Mouse (Mus musculus) lung, adult 2 months (tissue): Measurements from ENCODE around the gene Gm12845. TPM values are rescaled to one million over a fixed set of nuclear protein-coding genes. Genes with fewer than 3 reads are reported as not detected.
"Not testable (repeated sequence)": the region's sequence is repeated elsewhere in the genome, so short reads cannot be mapped to it uniquely, and the experiment has no call there.

Source experiments
- DNase-seq: peaks from one replicate; pipeline ENCODE4 v3.0.0; 2022
- H3K4me1 ChIP-seq: fragments of 200-500 bp; 2 replicates; pipeline ENCODE4 v1.6.1; 2011; ENCODE audit warnings: low read length; ENCODE audit not compliant: control insufficient read depth, insufficient read depth
- H3K4me3 ChIP-seq: fragments of 200-500 bp; replicated peaks from 2 replicates; pipeline ENCODE3; 2011; ENCODE audit warnings: low read depth, mild to moderate bottlenecking, control low read depth, low read length; ENCODE audit errors: extremely low read depth
- CTCF ChIP-seq: fragments of 200-500 bp; IDR thresholded peaks from 2 replicates; pipeline ENCODE4 v1.5.1; 2011; ENCODE audit warnings: mild to moderate bottlenecking, low read length, control low read depth; ENCODE audit not compliant: insufficient read depth
- POLR2A ChIP-seq: fragments of 200-500 bp; IDR thresholded peaks from 2 replicates; pipeline ENCODE4 v1.6.1; 2011; ENCODE audit warnings: low read depth, mild to moderate bottlenecking, control low read depth, low read length, borderline replicate concordance; ENCODE audit errors: extremely low read depth
- WGBS: fragments of 180-500 bp; shearing (Covaris S2); methylation state at CpG from one replicate; pipeline ENCODE4 v1.1.7; 2018; 5-methylcytosine and 5-hydroxymethylcytosine counted together
- polyA plus RNA-seq: library from polyadenylated mRNA; depleted of rRNA; stranded (reverse); fragments of >200 nt; gene quantifications from 2 replicates; pipeline ENCODE4 v1.2.3, GENCODE M21; 2012; rRNA removed

The Gm12845 gene
- polyA plus RNA-seq, 1 experiment, result not detected

DNA sequence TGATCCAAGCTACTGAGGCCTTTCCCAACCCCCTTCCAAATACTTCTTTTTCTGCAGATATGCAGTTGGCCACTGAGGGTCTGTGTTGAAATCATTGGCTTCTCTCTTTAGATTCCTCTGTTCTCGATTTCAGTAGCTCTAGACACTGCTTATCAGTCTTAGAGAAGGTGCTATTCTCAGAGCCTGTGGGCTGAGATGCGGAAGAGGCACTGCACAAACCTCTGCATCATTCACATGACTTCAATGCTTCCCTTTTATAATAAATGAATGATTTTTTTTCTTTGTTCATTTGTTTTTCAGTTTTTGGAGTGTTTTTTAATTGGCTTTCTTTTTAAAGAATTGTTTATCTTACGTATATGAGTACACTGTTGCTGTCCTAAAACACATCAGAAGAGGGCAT is 11.9 kb upstream of the Gm12845 start:
- TF ChIP-seq CTCF (no peak), POLR2A (no peak)
- no peak for DNase-seq
- Histone ChIP-seq H3K4me1 (no peaks in the 10 kb centered on the region), H3K4me3 (no peak overlapping the region)
- WGBS, result 67% methylated on average over 3 of the region's 3 CpGs

DNA sequence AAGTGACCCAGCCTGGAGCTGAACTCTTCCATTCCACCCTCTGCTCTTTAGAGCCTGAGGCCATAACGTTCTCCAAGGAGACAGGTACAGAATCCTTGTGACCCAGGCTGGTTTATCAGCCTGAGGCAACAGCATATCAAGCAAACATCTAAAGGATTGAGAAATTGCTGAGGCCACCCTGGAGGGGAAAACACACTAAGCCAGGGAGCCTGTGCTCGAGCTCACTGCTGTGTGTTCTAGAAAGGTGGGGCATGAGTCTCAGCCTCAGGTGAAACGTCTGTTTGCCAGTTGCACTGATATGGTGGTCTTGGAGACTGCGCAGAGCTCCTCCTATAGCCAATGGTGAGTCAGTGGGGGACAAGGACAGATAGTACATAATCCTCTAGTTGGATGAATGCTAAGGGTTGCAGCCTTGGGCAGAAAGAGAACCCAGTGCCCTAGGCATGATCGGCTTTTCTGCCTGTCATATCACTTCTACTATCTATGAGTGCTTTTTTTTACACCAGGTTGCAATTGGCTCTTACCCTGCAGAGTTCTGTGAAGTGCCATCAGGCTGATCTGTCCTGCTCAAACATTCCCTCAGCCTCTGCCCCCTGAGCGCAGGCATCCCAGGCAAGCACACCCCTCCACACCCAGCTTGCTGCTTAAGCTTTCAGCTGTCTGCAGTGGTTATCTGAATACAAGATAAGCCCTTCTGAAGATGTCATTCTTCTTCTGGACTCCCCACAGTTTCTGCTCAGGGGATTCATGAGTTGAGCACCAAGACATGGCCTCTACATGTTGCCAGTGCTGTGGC is 10.7 kb upstream of the Gm12845 start:
- TF ChIP-seq POLR2A (no peak), CTCF (no peak)
- Histone ChIP-seq H3K4me3 (no peak overlapping the region), H3K4me1 (no peaks in the 10 kb centered on the region)
- 66% methylated on average over 6 of the region's 6 CpGs for WGBS
- no peak for DNase-seq

DNA sequence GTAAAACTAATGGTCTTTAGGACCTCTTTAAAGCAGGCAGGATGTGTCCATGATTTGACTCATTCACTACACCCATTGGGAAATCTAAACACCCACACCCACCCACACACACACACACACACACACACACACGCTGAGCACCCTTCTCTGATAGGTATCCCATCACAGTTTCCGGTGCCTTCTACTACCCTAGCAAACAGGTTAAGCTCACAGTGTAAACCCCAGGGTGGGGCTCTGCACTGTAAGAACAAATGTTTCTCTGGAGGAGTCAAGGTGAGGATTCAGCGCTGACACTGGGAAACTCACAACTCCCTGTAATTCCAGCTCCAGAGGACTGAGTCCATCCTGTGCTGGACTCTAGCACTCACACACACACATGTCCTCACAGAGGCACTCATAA is 7.7 kb downstream of the Gm12845 start:
- no peak for TF ChIP-seq CTCF
- TF ChIP-seq POLR2A, result no peak

DNA sequence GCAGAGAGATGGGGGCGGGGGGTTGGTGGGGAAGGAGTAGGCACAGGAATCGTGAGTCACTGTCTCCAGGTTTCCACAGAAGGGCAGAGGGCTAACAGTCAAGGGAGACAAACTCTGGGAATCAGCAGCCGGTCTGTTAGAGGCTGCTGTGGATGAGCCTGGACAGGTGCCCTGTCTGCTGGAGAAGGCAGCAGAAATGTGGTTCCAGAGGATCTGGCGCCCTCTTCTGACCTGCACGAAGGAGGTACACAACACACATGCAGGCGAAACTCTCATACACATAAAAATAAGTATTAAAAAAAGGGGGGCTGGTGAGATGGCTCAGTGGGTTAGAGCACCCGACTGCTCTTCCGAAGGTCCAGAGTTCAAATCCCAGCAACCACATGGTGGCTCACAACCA is 13.3 kb downstream of the Gm12845 start:
- DNase-seq, result no peak
- TF ChIP-seq POLR2A, result no peak
- peak; percentile 49; the same call in 1 of the 2 replicates for TF ChIP-seq CTCF
- Histone ChIP-seq H3K4me1 (no peaks in the 10 kb centered on the region), H3K4me3 (no peak overlapping the region)
- WGBS, result 56% methylated on average over 8 of the region's 8 CpGs

More for the DNA sequence above, 7.7 kb downstream of the Gm12845 start:
- DNase-seq, result no peak
- WGBS, result 66% methylated on average over 3 of the region's 3 CpGs
- Histone ChIP-seq H3K4me1 (no peaks in the 10 kb centered on the region), H3K4me3 (no peak overlapping the region)

DNA sequence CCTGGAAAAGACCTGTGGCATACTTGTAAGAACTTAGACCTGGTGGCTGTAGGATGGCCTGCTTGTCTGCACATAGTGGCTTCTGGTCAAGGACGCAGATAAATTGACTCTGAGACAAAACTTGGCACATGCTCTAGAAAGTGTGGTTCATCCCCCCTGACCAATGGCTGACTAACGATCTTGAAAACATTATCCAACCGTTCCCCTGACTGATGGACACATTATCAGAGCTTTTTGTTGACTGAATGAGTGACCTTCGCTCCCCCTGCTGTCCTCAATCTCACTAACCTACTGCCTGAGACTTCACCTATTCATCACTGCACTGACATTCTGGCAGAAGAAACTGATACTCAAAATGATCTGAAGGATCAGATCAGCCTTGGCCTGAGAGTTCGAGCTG is 28.3 kb downstream of the Gm12845 start:
- not testable (repeated sequence) for H3K4me1 ChIP-seq, DNase-seq, H3K4me3 ChIP-seq
- 44% methylated on average over 5 of the region's 5 CpGs for WGBS

DNA sequence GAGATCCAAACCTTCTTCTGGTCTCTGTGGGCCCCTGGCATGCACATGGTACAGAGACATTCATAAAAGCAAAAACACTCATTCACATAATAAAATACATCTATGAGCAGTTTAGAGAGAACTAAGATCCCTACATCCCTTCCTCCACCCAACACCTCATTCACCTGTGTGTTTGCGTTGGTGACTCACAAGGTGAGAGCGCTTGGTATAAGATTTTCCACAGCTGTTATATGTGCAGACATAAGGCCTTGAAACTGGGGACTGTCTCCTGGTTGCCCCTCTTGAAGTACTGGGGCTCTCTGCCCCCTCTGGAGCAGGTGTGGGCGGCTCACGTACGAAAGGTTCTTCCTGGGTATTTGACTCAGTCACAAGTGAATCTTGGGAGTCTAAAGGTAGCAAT is 35.9 kb downstream of the Gm12845 start:
- TF ChIP-seq POLR2A (no peak), CTCF (no peak)
- WGBS, result 87% methylated on average over 5 of the region's 5 CpGs
- DNase-seq, result no peak
- H3K4me3 ChIP-seq, result no peak overlapping the region
- no peaks in the 10 kb centered on the region for H3K4me1 ChIP-seq

DNA sequence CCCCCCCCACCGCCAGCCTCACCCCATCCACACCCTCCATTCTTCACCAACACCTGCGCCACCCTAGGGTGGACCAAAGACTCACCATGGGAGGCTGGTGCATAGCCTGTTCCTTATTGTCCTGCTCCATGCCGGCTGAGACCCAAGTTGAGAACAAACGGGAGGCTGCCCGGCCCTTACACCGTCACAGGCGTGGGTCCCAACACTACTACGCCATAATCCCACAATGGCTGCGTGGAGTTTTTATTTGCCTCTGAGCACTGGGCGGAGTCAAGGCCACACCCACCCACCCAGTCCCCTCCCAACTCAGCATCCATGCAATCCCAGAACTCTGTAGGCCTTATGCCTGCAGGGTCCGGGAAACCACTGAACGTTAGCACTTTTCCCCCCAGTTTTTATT is 41.2 kb downstream of the Gm12845 start, which contains the start of gene Klf17:
TSS of gene Klf17 (minus strand) at position 233 of the 400 bp plus-strand sequence.
- Histone ChIP-seq H3K4me1 (no peaks in the 10 kb centered on the region), H3K4me3 (no peak within 1 kb of the TSS)
- 76% methylated on average over 12 of the region's 12 CpGs for WGBS
- no peak for DNase-seq
- TF ChIP-seq CTCF (no peak), POLR2A (no peak)

DNA sequence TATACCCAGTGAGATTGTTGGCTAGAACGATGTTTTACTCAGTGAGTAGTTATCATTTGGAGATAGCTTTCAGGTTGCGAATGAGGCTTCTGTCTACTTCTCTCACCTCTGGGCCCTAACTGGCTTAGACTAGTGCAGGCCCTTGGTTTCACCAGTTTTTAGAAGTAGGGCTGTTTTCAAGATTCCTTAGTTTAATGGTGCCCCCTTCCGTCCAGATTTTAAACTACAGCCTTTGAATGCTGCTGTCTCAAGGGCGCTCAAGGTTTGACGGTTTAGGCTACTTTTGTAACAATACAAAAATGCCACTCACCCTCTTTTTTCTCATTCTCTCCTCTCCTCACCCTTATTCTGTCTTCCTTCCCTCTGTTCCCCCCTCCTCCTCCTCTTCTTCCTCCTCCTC is 46.7 kb downstream of the Gm12845 start:
- Histone ChIP-seq H3K4me1 (no peaks in the 10 kb centered on the region), H3K4me3 (no peak overlapping the region)
- TF ChIP-seq CTCF (no peak), POLR2A (no peak)
- peak; percentile 51 for DNase-seq
- 22% methylated on average over 5 of the region's 5 CpGs for WGBS

DNA sequence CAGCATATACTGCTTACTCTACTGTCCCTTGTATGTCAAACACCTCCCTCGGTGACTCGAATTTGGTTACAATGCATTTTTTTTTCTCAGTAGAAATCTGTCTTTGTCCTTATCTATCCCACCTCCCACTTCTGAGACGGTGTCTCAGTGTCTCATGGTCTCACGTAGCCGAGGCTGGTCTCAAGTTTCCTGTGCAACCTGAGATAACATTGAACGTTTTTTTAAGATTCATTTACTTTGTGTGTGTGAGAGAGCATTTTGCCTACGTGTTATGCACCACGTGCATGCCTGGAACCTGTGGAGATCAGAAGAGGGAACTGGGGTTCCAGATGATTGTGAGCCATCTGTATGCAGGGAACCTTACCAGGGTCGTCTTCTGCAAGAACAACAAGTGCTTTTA is 48.7 kb downstream of the Gm12845 start:
- H3K4me1 ChIP-seq, result no peaks in the 10 kb centered on the region
- H3K4me3 ChIP-seq, result no peak overlapping the region
- DNase-seq, result no peak
- WGBS, result 25% methylated on average over 9 of the region's 9 CpGs
- TF ChIP-seq POLR2A (no peak), CTCF (no peak)

Other genes with a start within 250 kb of the Gm12845 start
- 73.8 and 108 TPM in 2 replicates for gene Rnf220, start 227.4 kb upstream of the Gm12845 start, polyA plus RNA-seq
- gene Eri3, start 174.0 kb upstream of the Gm12845 start, polyA plus RNA-seq, result 74.3 and 82.4 TPM in 2 replicates
- 18.8 and 23.5 TPM in 2 replicates for gene Dmap1, start 42.1 kb upstream of the Gm12845 start, polyA plus RNA-seq
- not detected in 2 replicates for gene Klf17, start 41.2 kb downstream of the Gm12845 start, polyA plus RNA-seq
- 77.6 and 84.6 TPM in 2 replicates for gene Slc6a9, start 110.1 kb downstream of the Gm12845 start, polyA plus RNA-seq
- 15.4 and 15.8 TPM in 2 replicates for gene Ccdc24, start 148.1 kb downstream of the Gm12845 start, polyA plus RNA-seq
- 22.3 and 23.4 TPM in 2 replicates for gene B4galt2, start 159.1 kb downstream of the Gm12845 start, polyA plus RNA-seq
- 452 and 484 TPM in 2 replicates for gene Atp6v0b, start 162.9 kb downstream of the Gm12845 start, polyA plus RNA-seq
- 10.7 and 11.5 TPM in 2 replicates for gene Dph2, start 167.6 kb downstream of the Gm12845 start, polyA plus RNA-seq
- 82.2 and 93.8 TPM in 2 replicates for gene Ipo13, start 190.6 kb downstream of the Gm12845 start, polyA plus RNA-seq
- gene Artn, start 205.4 kb downstream of the Gm12845 start, polyA plus RNA-seq, result 2.7 and 3.8 TPM in 2 replicates